Mouse (Mus musculus) right cerebral cortex, postnatal 14 days (tissue): ENCODE data around the gene Mrpl45.

ENCODE experiments used
- DNase-seq: peaks from one replicate; pipeline ENCODE4 v3.0.0; 2022

Mrpl45 gene

GRCm38 (mm10) chr11:97336238-97336637 lies 20.7 kb downstream of the Mrpl45 start:
- no peak for DNase-seq

GRCm38 (mm10) chr11:97336751-97337345 lies 21.3 kb downstream of the Mrpl45 start:
- DNase-seq = no peak

- no peak for DNase-seq
Observed at GRCm38 (mm10) chr11:97337363-97337762, 21.8 kb downstream of the Mrpl45 start.

- DNase-seq = no peak
Observed at GRCm38 (mm10) chr11:97338302-97338976, 22.9 kb downstream of the Mrpl45 start.

GRCm38 (mm10) chr11:97338977-97339315 lies 23.4 kb downstream of the Mrpl45 start:
- peak; percentile 65 for DNase-seq

- DNase-seq = no peak
Observed at GRCm38 (mm10) chr11:97343175-97343574, 27.7 kb downstream of the Mrpl45 start.

GRCm38 (mm10) chr11:97343619-97344018 lies 28.1 kb downstream of the Mrpl45 start:
- no peak for DNase-seq

GRCm38 (mm10) chr11:97345446-97345845 lies 29.9 kb downstream of the Mrpl45 start:
- no peak for DNase-seq

- no peak for DNase-seq
Observed at GRCm38 (mm10) chr11:97346383-97346782, 30.9 kb downstream of the Mrpl45 start.

- no peak for DNase-seq
Observed at GRCm38 (mm10) chr11:97347291-97347690, 31.8 kb downstream of the Mrpl45 start.

GRCm38 (mm10) chr11:97350035-97350434 lies 34.5 kb downstream of the Mrpl45 start:
- peak; percentile 80 for DNase-seq

- DNase-seq = no peak
Observed at GRCm38 (mm10) chr11:97352027-97352684, 36.6 kb downstream of the Mrpl45 start, which contains the start of gene Gpr179. TSS of gene Gpr179 (minus strand) at chr11:97352077.

- no peak for DNase-seq
Observed at GRCm38 (mm10) chr11:97352935-97353597, 37.5 kb downstream of the Mrpl45 start.

GRCm38 (mm10) chr11:97354646-97355045 lies 39.1 kb downstream of the Mrpl45 start:
- DNase-seq = no peak

- DNase-seq = no peak
Observed at GRCm38 (mm10) chr11:97355247-97355646, 39.7 kb downstream of the Mrpl45 start.

- DNase-seq = peak; percentile 77
Observed at GRCm38 (mm10) chr11:97357663-97358062, 42.1 kb downstream of the Mrpl45 start.

- DNase-seq = peak; percentile 95
Observed at GRCm38 (mm10) chr11:97361948-97362648, 46.6 kb downstream of the Mrpl45 start, which contains the start of gene Socs7. TSS of gene Socs7 (plus strand) at chr11:97362551.

GRCm38 (mm10) chr11:97362649-97362942 lies 47.1 kb downstream of the Mrpl45 start:
- DNase-seq = peak; percentile 43

- DNase-seq = peak; percentile 40
Observed at GRCm38 (mm10) chr11:97362943-97363643, 47.6 kb downstream of the Mrpl45 start.

- DNase-seq = no peak
Observed at GRCm38 (mm10) chr11:97363644-97363995, 48.1 kb downstream of the Mrpl45 start.

- no peak for DNase-seq
Observed at GRCm38 (mm10) chr11:97365556-97365955, 50.0 kb downstream of the Mrpl45 start.

- DNase-seq = no peak
Observed at GRCm38 (mm10) chr11:97368501-97368900, 53.0 kb downstream of the Mrpl45 start.
